Mouse (Mus musculus) left cerebral cortex, postnatal 36 days (tissue): Measurements from ENCODE around the gene Slc50a1. TPM values are rescaled to one million over a fixed set of nuclear protein-coding genes. Genes with fewer than 3 reads are reported as not detected.

Experiments used
- DNase-seq, 2 experiments: peaks; one replicate each; pipeline ENCODE4 v3.0.0; 2021 to 2022; ENCODE audit warnings: low spot score in 2 of 2, mixed read lengths in 1 of 2
- intact Hi-C: fragments of 180-260 bp; cut with DNase I; formaldehyde crosslinking; loops from one replicate; pipeline ENCODE4 v1.15.1; 2025
- microRNA-seq: library from miRNA; unstranded; fragments of <30 nt; microRNA quantifications from one replicate; pipeline ENCODE4 v1.2.0, GENCODE M21; 2022
- total RNA-seq, 2 experiments: library from RNA; stranded (reverse); gene quantifications; 2 replicates each; pipeline ENCODE4 v1.2.3; 2021

The Slc50a1 gene
- total RNA-seq, 2 experiments from 2014 or later: 34.5 to 39.1 TPM

- intact Hi-C loops: no loop called here
- no peak for DNase-seq
These were observed 50.8 kb downstream of the Slc50a1 start for GRCm38 (mm10) chr3:89219546-89219945.

- intact Hi-C loops: no loop called here
- no peak for DNase-seq
These were observed 52.1 kb downstream of the Slc50a1 start for GRCm38 (mm10) chr3:89218271-89218670.

Small RNA genes lying within 50 kb of the gene (microRNA-seq; reads per million reads assigned to microRNA genes)
- 5,508 reads per million, percentile 92 among the genes with 10 or more reads in this experiment for gene Mir92b

Other genes with a start within 250 kb of the Slc50a1 start
- 100 to 1,000 TPM; 185 to 202 TPM for gene Rusc1, start 177.3 kb downstream of the Slc50a1 start, total RNA-seq
- gene Gm43738, start 169.5 kb downstream of the Slc50a1 start, total RNA-seq: under 1 TPM; 0.15 to 0.43 TPM
- gene Fdps, start 168.6 kb downstream of the Slc50a1 start, total RNA-seq: 10 to 100 TPM; 79.8 to 94.6 TPM
- not detected for gene Pklr, start 134.4 kb downstream of the Slc50a1 start, total RNA-seq
- gene Hcn3, start 110.4 kb downstream of the Slc50a1 start, total RNA-seq: 10 to 100 TPM; 12.9 to 19.1 TPM
- 10 to 100 TPM; 36.8 to 52.2 TPM for gene Clk2, start 105.8 kb downstream of the Slc50a1 start, total RNA-seq
- 10 to 100 TPM; 64.0 to 67.2 TPM for gene Scamp3, start 93.1 kb downstream of the Slc50a1 start, total RNA-seq
- 10 to 100 TPM; 59.3 to 60.3 TPM for gene Fam189b, start 87.4 kb downstream of the Slc50a1 start, total RNA-seq
- gene Gba, start 67.6 kb downstream of the Slc50a1 start, total RNA-seq: 10 to 100 TPM; 62.4 to 64.6 TPM
- gene Thbs3, start 55.4 kb downstream of the Slc50a1 start, total RNA-seq: 10 to 100 TPM; 21.0 to 21.3 TPM
- gene Mtx1, start 43.5 kb downstream of the Slc50a1 start, total RNA-seq: 10 to 100 TPM; 90.6 to 93.8 TPM
- 1 to 10 TPM in 1 of 2 experiments, under 1 TPM in 1; 0.44 to 1.1 TPM for gene Muc1, start 41.5 kb downstream of the Slc50a1 start, total RNA-seq
- gene Krtcap2, start 24.6 kb downstream of the Slc50a1 start, total RNA-seq: 10 to 100 TPM; 59.7 to 64.9 TPM
- 10 to 100 TPM; 74.4 to 88.7 TPM for gene Trim46, start 24.3 kb downstream of the Slc50a1 start, total RNA-seq
- gene Dpm3, start 11.2 kb downstream of the Slc50a1 start, total RNA-seq: 10 to 100 TPM; 47.0 to 51.7 TPM
- gene Efna1, start 10.6 kb upstream of the Slc50a1 start, total RNA-seq: 1 to 10 TPM; 4.2 to 7.4 TPM
- gene Efna3, start 52.4 kb upstream of the Slc50a1 start, total RNA-seq: 10 to 100 TPM; 50.4 to 59.5 TPM
- gene Efna4, start 67.5 kb upstream of the Slc50a1 start, total RNA-seq: 1 to 10 TPM in 1 of 2 experiments, not detected in 1; 1.2 TPM
- gene Adam15, start 79.4 kb upstream of the Slc50a1 start, total RNA-seq: 100 to 1,000 TPM in 1 of 2 experiments, 10 to 100 TPM in 1; 96.1 to 120 TPM
- gene Dcst2, start 91.4 kb upstream of the Slc50a1 start, total RNA-seq: under 1 TPM; 0.23 to 0.39 TPM
- not detected for gene Dcst1, start 94.7 kb upstream of the Slc50a1 start, total RNA-seq
- 10 to 100 TPM; 10.9 to 18.6 TPM for gene Zbtb7b, start 124.2 kb upstream of the Slc50a1 start, total RNA-seq
- 1 to 10 TPM; 4.2 to 5.3 TPM for gene Lenep, start 132.2 kb upstream of the Slc50a1 start, total RNA-seq
- gene Flad1, start 141.3 kb upstream of the Slc50a1 start, total RNA-seq: 10 to 100 TPM; 31.0 to 32.5 TPM
- gene Cks1b, start 147.8 kb upstream of the Slc50a1 start, total RNA-seq: 1 to 10 TPM; 2.1 to 2.3 TPM
- gene Shc1, start 147.9 kb upstream of the Slc50a1 start, total RNA-seq: 10 to 100 TPM; 10.6 to 16.0 TPM
- 10 to 100 TPM; 53.7 to 61.4 TPM for gene Pygo2, start 159.6 kb upstream of the Slc50a1 start, total RNA-seq
- 10 to 100 TPM; 35.2 to 40.6 TPM for gene Pbxip1, start 166.1 kb upstream of the Slc50a1 start, total RNA-seq
- 10 to 100 TPM; 32.9 to 33.1 TPM for gene Pmvk, start 184.0 kb upstream of the Slc50a1 start, total RNA-seq
- 10 to 100 TPM; 16.4 to 23.5 TPM for gene Kcnn3, start 249.6 kb upstream of the Slc50a1 start, total RNA-seq